Mouse (Mus musculus) limb, embryonic 11.5 days (tissue): Measurements from ENCODE around the gene Acot7. TPM values are rescaled to one million over a fixed set of nuclear protein-coding genes. Genes with fewer than 3 reads are reported as not detected.

ENCODE experiments used
- ATAC-seq: fragments of 200-750 bp; cut with Nextera tagmentation; 2 replicates; pipeline ENCODE4 v1.8.0; 2017; ENCODE audit warnings: low read depth; ENCODE audit not compliant: insufficient number of reproducible peaks, low FRiP score, low TSS enrichment
- DNase-seq: peaks from one replicate; pipeline ENCODE4 v3.0.0-alpha.2; 2015; ENCODE audit warnings: low spot score
- H3K27ac ChIP-seq: fragments of 300-500 bp; sonication (generic); replicated peaks from 2 replicates; pipeline ENCODE4 v1.5.1; 2014; ENCODE audit warnings: low read depth, mild to moderate bottlenecking, low read length
- H3K27me3 ChIP-seq: fragments of 300-500 bp; sonication (generic); 2 replicates; pipeline ENCODE4 v1.6.1; 2014; ENCODE audit warnings: mild to moderate bottlenecking, low read length, mixed read lengths; ENCODE audit not compliant: control insufficient read depth, insufficient read depth
- H3K36me3 ChIP-seq: fragments of 300-500 bp; sonication (generic); 2 replicates; pipeline ENCODE4 v1.6.1; 2014; ENCODE audit warnings: mild to moderate bottlenecking, low read length, moderate library complexity, mixed read lengths; ENCODE audit not compliant: control insufficient read depth, insufficient read depth
- H3K4me1 ChIP-seq: fragments of 300-500 bp; sonication (generic); 2 replicates; pipeline ENCODE4 v1.6.1; 2014; ENCODE audit warnings: low read length, mixed read lengths; ENCODE audit not compliant: control insufficient read depth, insufficient read depth
- H3K4me2 ChIP-seq: fragments of 300-500 bp; sonication (generic); 2 replicates; pipeline ENCODE4 v1.6.1; 2014; ENCODE audit warnings: low read depth, mild to moderate bottlenecking, moderate library complexity; ENCODE audit not compliant: severe bottlenecking
- H3K4me3 ChIP-seq: fragments of 300-500 bp; sonication (generic); 2 replicates; pipeline ENCODE4 v1.5.1; 2014; ENCODE audit warnings: low read depth, low read length
- H3K9ac ChIP-seq: fragments of 300-500 bp; sonication (generic); 2 replicates; pipeline ENCODE4 v1.6.1; 2014; ENCODE audit warnings: mild to moderate bottlenecking, low read length
- H3K9me3 ChIP-seq: fragments of 300-500 bp; sonication (generic); 2 replicates; pipeline ENCODE4 v1.6.1; 2016; ENCODE audit warnings: low read length; ENCODE audit not compliant: control insufficient read depth
- WGBS: fragments of 180-500 bp; shearing (Covaris S2); extraction: QIAGEN DNeasy Blood & Tissue Kit; methylation state at CpG from one replicate; pipeline ENCODE4 v1.1.7; 2014; 5-methylcytosine and 5-hydroxymethylcytosine counted together
- polyA plus RNA-seq: library from polyadenylated mRNA; unstranded; fragments of >200 nt; fragmentation: Nextera tagmentation; extraction: Ambion mirVana; gene quantifications from 2 replicates; pipeline ENCODE4 v1.2.1, GENCODE M21; 2014

Acot7 gene
- polyA plus RNA-seq, 1 experiment from 2014 or later = 33.3 TPM

DNA sequence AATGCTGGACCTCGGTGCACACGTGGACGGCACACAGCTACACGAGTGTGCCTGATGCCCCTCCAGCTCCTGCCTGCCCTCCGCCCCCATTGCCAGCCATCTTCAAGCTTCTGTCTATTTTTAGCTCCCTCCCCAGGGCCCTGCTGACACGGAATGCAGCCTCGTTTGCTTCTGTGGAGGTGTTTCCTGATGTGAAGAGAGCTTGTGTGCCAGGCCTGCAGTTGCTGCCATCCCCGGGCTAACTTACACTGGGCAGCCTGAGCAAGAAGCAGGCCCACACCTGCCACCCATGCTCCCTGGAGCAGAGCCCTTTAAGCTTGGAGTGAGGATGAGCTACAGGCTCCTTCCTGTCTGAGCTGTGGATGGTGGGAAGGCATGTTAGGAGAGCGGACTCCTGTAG is 84.3 kb downstream of the Acot7 start:
- Histone ChIP-seq H3K4me1 (peaks cover 3% of the 10 kb centered on the region; the same call in 1 of the 2 replicates), H3K9ac (no peak overlapping the region), H3K9me3 (no peaks in the 10 kb centered on the region), H3K36me3 (no peaks in the 10 kb centered on the region), H3K4me2 (no peak overlapping the region), H3K27me3 (no peaks in the 10 kb centered on the region), H3K27ac (no peak overlapping the region), H3K4me3 (no peak overlapping the region)
- 67% methylated on average over 9 of the region's 9 CpGs for WGBS
- ATAC-seq = no peak
- no peak for DNase-seq

GRCm38 (mm10) chr4:152263089-152263488 is 85.2 kb downstream of the Acot7 start:
- peaks cover 3% of the 10 kb centered on the region; the same call in 1 of the 2 replicates for H3K4me1 ChIP-seq

GRCm38 (mm10) chr4:152263512-152264176 is 85.7 kb downstream of the Acot7 start:
- Histone ChIP-seq H3K9me3 (no peaks in the 10 kb centered on the region), H3K9ac (no peak overlapping the region), H3K36me3 (no peaks in the 10 kb centered on the region), H3K4me2 (no peak overlapping the region; the same call in 1 of the 2 replicates), H3K27ac (no peak overlapping the region), H3K27me3 (no peaks in the 10 kb centered on the region), H3K4me1 (peaks cover 3% of the 10 kb centered on the region; the same call in 1 of the 2 replicates), H3K4me3 (no peak overlapping the region)
- DNase-seq = no peak
- 34% methylated on average over 10 of the region's 10 CpGs for WGBS
- ATAC-seq = no peak

More at GRCm38 (mm10) chr4:152263089-152263488, 85.2 kb downstream of the Acot7 start:
- Histone ChIP-seq H3K36me3 (no peaks in the 10 kb centered on the region), H3K9me3 (no peaks in the 10 kb centered on the region), H3K9ac (no peak overlapping the region), H3K4me3 (no peak overlapping the region), H3K27me3 (no peaks in the 10 kb centered on the region), H3K27ac (no peak overlapping the region), H3K4me2 (no peak overlapping the region)
- WGBS = 67% methylated on average over 9 of the region's 9 CpGs
- ATAC-seq = no peak
- DNase-seq = no peak

- Histone ChIP-seq H3K27me3 (no peaks in the 10 kb centered on the region), H3K4me3 (no peak overlapping the region), H3K9me3 (no peaks in the 10 kb centered on the region), H3K4me2 (no peak overlapping the region; the same call in 1 of the 2 replicates), H3K36me3 (no peaks in the 10 kb centered on the region), H3K4me1 (peaks cover 3% of the 10 kb centered on the region; the same call in 1 of the 2 replicates), H3K9ac (no peak overlapping the region), H3K27ac (no peak overlapping the region)
- ATAC-seq = no peak
- no peak for DNase-seq
- 50% methylated on average over 4 of the region's 4 CpGs for WGBS
Observed at GRCm38 (mm10) chr4:152264177-152264530, 86.2 kb downstream of the Acot7 start.

GRCm38 (mm10) chr4:152264867-152265568 is 87.1 kb downstream of the Acot7 start:
- H3K27me3 ChIP-seq = no peaks in the 10 kb centered on the region
- no peaks in the 10 kb centered on the region for H3K36me3 ChIP-seq
- H3K27ac ChIP-seq = no peak overlapping the region
- H3K9me3 ChIP-seq = no peaks in the 10 kb centered on the region
- peaks cover 3% of the 10 kb centered on the region; the same call in 1 of the 2 replicates for H3K4me1 ChIP-seq
- DNase-seq (no peak), ATAC-seq (no peak)
- WGBS = 87% methylated on average over 9 of the region's 9 CpGs
- no peak overlapping the region for H3K4me2 ChIP-seq
- H3K9ac ChIP-seq = no peak overlapping the region
- no peak overlapping the region for H3K4me3 ChIP-seq

- DNase-seq (no peak), ATAC-seq (no peak)
- 61% methylated on average over 5 of the region's 5 CpGs for WGBS
- no peak overlapping the region for H3K27ac ChIP-seq
- no peak overlapping the region for H3K4me2 ChIP-seq
- H3K9ac ChIP-seq = no peak overlapping the region
- peaks cover 3% of the 10 kb centered on the region; the same call in 1 of the 2 replicates for H3K4me1 ChIP-seq
- no peaks in the 10 kb centered on the region for H3K9me3 ChIP-seq
- no peaks in the 10 kb centered on the region for H3K36me3 ChIP-seq
- H3K4me3 ChIP-seq = no peak overlapping the region
- H3K27me3 ChIP-seq = no peaks in the 10 kb centered on the region
Observed at GRCm38 (mm10) chr4:152265791-152266190, 87.9 kb downstream of the Acot7 start.

DNA sequence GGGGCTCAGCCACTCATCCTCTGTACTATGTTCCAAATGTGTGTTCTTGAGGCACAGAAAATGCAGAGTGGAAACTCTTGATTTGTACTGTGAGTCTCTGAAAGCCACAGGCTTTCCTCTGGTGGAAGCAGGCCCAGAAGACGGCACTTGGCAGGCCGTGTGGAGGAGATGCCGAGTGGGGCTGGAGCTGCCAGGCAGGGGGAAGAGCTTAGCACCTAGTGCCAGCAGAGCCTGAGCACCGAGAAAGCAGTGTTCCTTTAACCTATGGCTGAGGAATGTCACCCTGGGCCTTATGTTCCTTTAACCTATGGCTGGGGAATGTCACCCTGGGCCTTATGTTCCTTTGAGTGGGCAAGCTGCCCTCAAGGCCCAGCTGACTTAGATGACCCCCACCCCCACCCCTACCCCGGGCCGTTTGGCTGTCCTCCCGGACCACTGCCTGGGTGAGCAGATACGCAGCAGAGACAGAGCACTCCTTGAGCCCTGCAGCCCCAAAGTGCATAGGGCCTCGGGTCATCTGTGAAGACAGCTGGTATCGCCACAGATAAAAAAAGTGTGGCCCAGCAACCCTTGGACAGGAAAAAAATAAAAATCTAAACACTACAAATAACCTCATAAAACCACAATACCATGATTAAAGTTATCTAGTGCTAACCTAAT is 88.4 kb downstream of the Acot7 start:
- no peaks in the 10 kb centered on the region for H3K9me3 ChIP-seq
- H3K4me1 ChIP-seq = peaks cover 3% of the 10 kb centered on the region; the same call in 1 of the 2 replicates
- ATAC-seq (no peak), DNase-seq (no peak)
- no peaks in the 10 kb centered on the region for H3K36me3 ChIP-seq
- no peak overlapping the region for H3K4me3 ChIP-seq
- no peak overlapping the region for H3K27ac ChIP-seq
- no peaks in the 10 kb centered on the region for H3K27me3 ChIP-seq
- no peak overlapping the region for H3K4me2 ChIP-seq
- H3K9ac ChIP-seq = no peak overlapping the region
- 51% methylated on average over 10 of the region's 10 CpGs for WGBS

- H3K4me1 ChIP-seq = peaks cover 14% of the 10 kb centered on the region
- H3K27ac ChIP-seq = no peak overlapping the region
- no peaks in the 10 kb centered on the region for H3K27me3 ChIP-seq
- H3K4me2 ChIP-seq = no peak overlapping the region
- H3K9me3 ChIP-seq = no peaks in the 10 kb centered on the region
- WGBS = 79% methylated on average over 13 of the region's 13 CpGs
- H3K4me3 ChIP-seq = no peak overlapping the region
- DNase-seq (no peak), ATAC-seq (no peak)
- H3K9ac ChIP-seq = no peak overlapping the region
- H3K36me3 ChIP-seq = no peaks in the 10 kb centered on the region
Observed at GRCm38 (mm10) chr4:152267748-152268369, 89.9 kb downstream of the Acot7 start.
